Mouse (Mus musculus) adrenal gland, postnatal 14 days (tissue): ENCODE measurements around the gene Ppm1k. TPM values are rescaled to one million over a fixed set of nuclear protein-coding genes. Genes with fewer than 3 reads are reported as not detected.
"Not testable (repeated sequence)": the region's sequence is repeated elsewhere in the genome, so short reads cannot be mapped to it uniquely, and the experiment has no call there.

Experiments
- DNase-seq: peaks from one replicate; pipeline ENCODE4 v3.0.0; 2021; ENCODE audit warnings: mixed read lengths
- long read RNA-seq, 2 experiments: library from polyadenylated mRNA; stranded (forward); transcript quantifications; one replicate each; pipeline ENCODE4 v2.0.0; 2021
- total RNA-seq: library from RNA; stranded (reverse); gene quantifications from 2 replicates; pipeline ENCODE4 v1.2.3, GENCODE M21; 2021

Gene Ppm1k
- total RNA-seq = 43.1 and 44.9 TPM in 2 replicates
- long read RNA-seq, experiment 1, full-length matches to known transcripts = 3 of 9 reads
- long read RNA-seq, experiment 1, partial matches to known transcripts = 1 of 9 reads
- long read RNA-seq, experiment 1, other reads (novel, unspliced or antisense) = 5 of 9 reads
- long read RNA-seq, experiment 2, full-length matches to known transcripts = 3 of 6 reads
- long read RNA-seq, experiment 2, partial matches to known transcripts = 3 of 6 reads
- long read RNA-seq, experiment 2, other reads (novel, unspliced or antisense) = 0 of 6 reads

- DNase-seq = peak; percentile 99
These were observed at the start of gene Ppm1k for GRCm38 (mm10) chr6:57535386-57535936. TSS of gene Ppm1k (minus strand) at chr6:57535468.

GRCm38 (mm10) chr6:57582356-57582755 is 47.1 kb upstream of the Ppm1k start:
- DNase-seq = no peak

GRCm38 (mm10) chr6:57581595-57581994 is 46.3 kb upstream of the Ppm1k start:
- no peak for DNase-seq

GRCm38 (mm10) chr6:57580881-57581548 is 45.7 kb upstream of the Ppm1k start, which contains the start of gene Herc6:
TSS of gene Herc6 (plus strand) at chr6:57581000.
- DNase-seq = peak; percentile 88

- no peak for DNase-seq
These were observed 36.3 kb upstream of the Ppm1k start for GRCm38 (mm10) chr6:57571587-57571986.

- DNase-seq = peak; percentile 36
These were observed 35.1 kb upstream of the Ppm1k start for GRCm38 (mm10) chr6:57570170-57570974.

- no peak for DNase-seq
These were observed 32.4 kb upstream of the Ppm1k start for GRCm38 (mm10) chr6:57567630-57568029.

GRCm38 (mm10) chr6:57565452-57565851 is 30.2 kb upstream of the Ppm1k start:
- DNase-seq = no peak

- DNase-seq = no peak
These were observed 28.2 kb upstream of the Ppm1k start for GRCm38 (mm10) chr6:57563454-57563853.

- DNase-seq = no peak
These were observed 22.6 kb upstream of the Ppm1k start for GRCm38 (mm10) chr6:57557796-57558317.

GRCm38 (mm10) chr6:57551211-57551796 is 16.0 kb upstream of the Ppm1k start:
- DNase-seq = no peak

- DNase-seq = peak; percentile 17
These were observed 9.6 kb upstream of the Ppm1k start for GRCm38 (mm10) chr6:57544866-57545265.

GRCm38 (mm10) chr6:57543591-57543990 is 8.3 kb upstream of the Ppm1k start:
- DNase-seq = not testable (repeated sequence)

GRCm38 (mm10) chr6:57541737-57542335 is 6.6 kb upstream of the Ppm1k start:
- DNase-seq = no peak

- no peak for DNase-seq
These were observed 5.8 kb upstream of the Ppm1k start for GRCm38 (mm10) chr6:57540950-57541498.

- peak; percentile 20 for DNase-seq
These were observed 2.6 kb upstream of the Ppm1k start for GRCm38 (mm10) chr6:57537887-57538286.

- DNase-seq = peak; percentile 20
These were observed 852 bp upstream of the Ppm1k start for GRCm38 (mm10) chr6:57535971-57536669.

GRCm38 (mm10) chr6:57534611-57535286 is 519 bp downstream of the Ppm1k start:
- peak; percentile 77 for DNase-seq

- peak; percentile 63 for DNase-seq
These were observed 1.0 kb downstream of the Ppm1k start for GRCm38 (mm10) chr6:57534231-57534610.

- DNase-seq = peak; percentile 16
These were observed 1.9 kb downstream of the Ppm1k start for GRCm38 (mm10) chr6:57533410-57533809.
